In the genomic region with DNA sequence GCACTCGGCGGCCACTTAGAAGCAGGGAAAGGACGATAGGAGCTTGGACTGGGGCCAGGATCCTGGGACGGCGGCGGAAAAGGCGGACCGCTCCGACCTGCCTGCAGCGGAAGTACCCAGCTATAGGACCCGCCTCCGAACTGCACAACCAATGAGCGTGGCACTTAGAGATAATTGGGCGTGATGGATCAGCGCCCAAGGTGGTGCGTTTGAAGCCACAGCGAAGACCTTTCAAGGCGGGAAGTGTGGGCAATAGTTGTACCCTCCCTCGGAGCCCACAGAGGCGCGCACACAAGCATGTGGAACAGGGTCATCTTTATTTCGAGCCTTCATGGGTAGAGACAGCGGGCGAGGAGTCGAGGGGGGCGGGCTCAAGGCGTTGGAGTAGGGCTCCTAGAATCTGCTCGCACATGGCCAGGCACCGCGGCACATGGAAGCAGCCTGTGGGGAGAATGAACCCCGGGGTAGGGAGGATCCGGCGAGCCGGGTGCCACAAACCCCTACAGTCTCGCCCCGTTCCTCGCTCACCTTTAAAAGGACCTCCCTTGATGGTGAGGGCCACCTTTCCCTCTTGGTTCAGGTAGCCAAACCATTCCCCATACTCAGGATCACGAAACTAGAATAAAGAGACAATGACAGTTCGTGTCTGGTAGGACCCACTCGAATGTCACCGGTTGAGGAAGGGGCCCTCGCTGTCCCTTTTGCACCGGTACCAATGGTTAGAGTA, we compare ENCODE assay signal across 7 mouse cellular contexts. TPM values are rescaled to one million over a fixed set of nuclear protein-coding genes. Genes with fewer than 3 reads are reported as not detected.
DNase-seq lines count a peak whose midpoint lies in the region; ATAC-seq and TF ChIP-seq lines count a peak whose summit lies in the region.

A gene (minus strand): TSS at position 48 of the 727 bp plus-strand sequence.
A gene (minus strand): TSS at position 122 of the 727 bp plus-strand sequence.

- H3K27ac ChIP-seq in intestine, postnatal 0 days (ENCODE audit: low read depth, low read length) = peak within 1 kb of the TSS; percentile 46
- peak within 1 kb of the TSS; percentile 71 for H3K27ac ChIP-seq in midbrain, embryonic 12.5 days (replicated peaks)

- no peaks in the 10 kb centered on the region for H3K4me1 ChIP-seq in intestine, postnatal 0 days (replicated peaks; ENCODE audit: control insufficient read depth, insufficient read depth, low read length)
- peaks cover 7% of the 10 kb centered on the region for H3K4me1 ChIP-seq in midbrain, embryonic 12.5 days

- DNase-seq in adrenal gland, postnatal 10 days = peak; percentile 91
- peak; percentile 82 for DNase-seq in embryo, embryonic 9.5 days (ENCODE audit: extremely low spot score)
- peak; percentile 77 to 87 for DNase-seq in gastrocnemius, postnatal 4 days (ENCODE audit: low spot score in 2 of 2)
- DNase-seq in left cerebral cortex, postnatal 4 days = peak; percentile 95
- peak; percentile 65 to 68 for DNase-seq in spleen, adult 18-20 months

- H3K9me3 ChIP-seq in intestine, postnatal 0 days (ENCODE audit: control insufficient read depth) = no peaks in the 10 kb centered on the region
- H3K9me3 ChIP-seq in midbrain, embryonic 12.5 days = no peaks in the 10 kb centered on the region

- 23% methylated on average over 43 of the region's 43 CpGs for WGBS in intestine, postnatal 0 days
- WGBS in midbrain, embryonic 12.5 days = 21% methylated on average over 42 of the region's 43 CpGs

- H3K9ac ChIP-seq in intestine, postnatal 0 days (ENCODE audit: low read depth, low read length) = peak within 1 kb of the TSS; percentile 48
- peak within 1 kb of the TSS; percentile 69 for H3K9ac ChIP-seq in midbrain, embryonic 12.5 days (replicated peaks)

- ATAC-seq in intestine, postnatal 0 days = peak; percentile 93
- ATAC-seq in midbrain, embryonic 12.5 days (ENCODE audit: low FRiP score, low read depth) = peak; percentile 97

- intact Hi-C loops in left cerebral cortex, postnatal 4 days (cut with DNase I) = no loop called here

- H3K27me3 ChIP-seq in intestine, postnatal 0 days (replicated peaks; ENCODE audit: control insufficient read depth, insufficient read depth, low read length) = no peaks in the 10 kb centered on the region
- H3K27me3 ChIP-seq in midbrain, embryonic 12.5 days = no peaks in the 10 kb centered on the region

- H3K4me2 ChIP-seq in intestine, postnatal 0 days (replicated peaks; ENCODE audit: low read depth) = peak within 1 kb of the TSS; percentile 62
- peak within 1 kb of the TSS; percentile 65 for H3K4me2 ChIP-seq in midbrain, embryonic 12.5 days (replicated peaks)

- H3K4me3 ChIP-seq in intestine, postnatal 0 days (ENCODE audit: low read depth, low read length) = peak within 1 kb of the TSS; percentile 47
- peak within 1 kb of the TSS; percentile 58 for H3K4me3 ChIP-seq in midbrain, embryonic 12.5 days

- peaks cover 4% of the 10 kb centered on the region; the same call in 1 of the 2 replicates for H3K36me3 ChIP-seq in intestine, postnatal 0 days (ENCODE audit: control insufficient read depth, insufficient read depth)
- peaks cover 27% of the 10 kb centered on the region for H3K36me3 ChIP-seq in midbrain, embryonic 12.5 days

- no peak for TF ChIP-seq CTCF in intestine, postnatal 0 days (IDR thresholded peaks at IDR 0.05; ENCODE audit: low read depth)

RNA-seq across cellular contexts. Expression of the first gene that starts in this region (rescaled TPM):
- total RNA-seq in adrenal gland, postnatal 10 days (2021) = 1 to 10 TPM; 7.9 to 9.2 TPM
- 1 to 10 TPM; 2.4 to 2.8 TPM for total RNA-seq in gastrocnemius, postnatal 4 days (2021)
- 2.5 and 2.7 TPM in 2 replicates for polyA plus RNA-seq in intestine, postnatal 0 days (2015; fragmentation: Nextera tagmentation; extraction: Ambion mirVana)
- 1 to 10 TPM; 2.5 to 3.4 TPM for total RNA-seq in left cerebral cortex, postnatal 4 days (2021)
- 2.6 and 2.8 TPM in 2 replicates for polyA plus RNA-seq in midbrain, embryonic 12.5 days (2016; fragmentation: Nextera tagmentation; extraction: Ambion mirVana)

RNA-seq across cellular contexts. Expression of the second gene that starts in this region (rescaled TPM):
- total RNA-seq in adrenal gland, postnatal 10 days (2021) = 10 to 100 TPM; 86.5 to 99.0 TPM
- total RNA-seq in gastrocnemius, postnatal 4 days (2021) = 10 to 100 TPM; 71.4 to 75.8 TPM
- polyA plus RNA-seq in intestine, postnatal 0 days (2015; fragmentation: Nextera tagmentation; extraction: Ambion mirVana) = 76.6 and 76.7 TPM in 2 replicates
- total RNA-seq in left cerebral cortex, postnatal 4 days (2021) = 10 to 100 TPM; 66.9 to 73.6 TPM
- polyA plus RNA-seq in midbrain, embryonic 12.5 days (2016; fragmentation: Nextera tagmentation; extraction: Ambion mirVana) = 119 and 123 TPM in 2 replicates

Comparison
In these comparisons a context has a peak if more than half of its experiments do, and no peak if none do; other contexts are left out.
1. Peak in every context shown above with its lines: DNase-seq, ATAC-seq, H3K4me3 ChIP-seq and H3K27ac ChIP-seq.